Mouse (Mus musculus): ENCODE data around the gene Adck2. TPM values are rescaled to one million over a fixed set of nuclear protein-coding genes. Genes with fewer than 3 reads are reported as not detected.

Gene Adck2
- total RNA-seq, 2 experiments from 2014 or later: 28.0 to 32.3 TPM

GRCm38 (mm10) chr6:39610207-39610606 is 36.5 kb downstream of the Adck2 start:
- DNase-seq (ENCODE audit: low spot score in 2 of 2): no peak

DNA sequence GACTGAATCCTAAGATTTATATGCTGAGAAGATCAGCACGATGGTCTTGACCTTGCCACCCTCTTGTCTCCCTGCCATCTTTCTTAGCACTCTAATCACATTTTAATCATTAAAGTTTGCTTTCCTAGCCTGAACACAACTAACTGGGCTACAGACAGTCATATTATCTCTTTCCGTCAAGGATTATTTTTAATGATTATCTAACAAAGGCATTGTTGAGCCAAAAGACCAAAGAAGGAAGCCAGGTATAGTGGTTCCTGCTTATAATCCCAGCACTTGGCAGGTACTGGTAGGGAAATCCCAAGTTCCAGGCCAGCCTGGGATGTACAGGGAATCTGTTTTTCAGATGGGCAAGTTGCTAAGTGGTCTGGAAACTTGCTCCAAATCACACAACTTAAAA is 37.6 kb downstream of the Adck2 start:
- DNase-seq (ENCODE audit: low spot score in 2 of 2): no peak

Other genes with a start within 250 kb of the Adck2 start
- gene Slc37a3, start 196.2 kb upstream of the Adck2 start, total RNA-seq (2021): 10 to 100 TPM; 85.7 to 87.6 TPM
- under 1 TPM in 1 of 2 experiments, not detected in 1; 0.21 TPM for gene Rab19, start 192.7 kb upstream of the Adck2 start, total RNA-seq (2021)
- 100 to 1,000 TPM; 145 to 156 TPM for gene Mkrn1, start 153.4 kb upstream of the Adck2 start, total RNA-seq (2021)
- gene Dennd2a, start 16.0 kb upstream of the Adck2 start, total RNA-seq (2021): 10 to 100 TPM; 30.0 to 35.7 TPM
- under 1 TPM in 1 of 2 experiments, not detected in 1; 0.88 TPM for gene Gm42420, start 11.9 kb downstream of the Adck2 start, total RNA-seq (2021)
- 100 to 1,000 TPM; 182 to 188 TPM for gene Ndufb2, start 18.7 kb downstream of the Adck2 start, total RNA-seq (2021)
- gene Braf, start 151.6 kb downstream of the Adck2 start, total RNA-seq (2021): 100 to 1,000 TPM in 1 of 2 experiments, 10 to 100 TPM in 1; 99.6 to 107 TPM
- gene Mrps33, start 237.1 kb downstream of the Adck2 start, total RNA-seq (2021): 100 to 1,000 TPM; 108 to 110 TPM

All from layer of hippocampus, postnatal 14 days (tissue).